Mouse (Mus musculus): Measurements from ENCODE around the gene Gm8439.
"Not testable (repeated sequence)": the region's sequence is repeated elsewhere in the genome, so short reads cannot be mapped to it uniquely, and the experiment has no call there.

The Gm8439 gene

GRCm38 (mm10) chr4:120588445-120588844, at the start of gene Gm8439:
Gene Gm8439, plus strand, starts transcription at chr4:120588745.
- no peak for DNase-seq (ENCODE audit: low spot score in 2 of 2)

- no peak for DNase-seq (ENCODE audit: low spot score in 2 of 2)
Observed at GRCm38 (mm10) chr4:120544896-120545295, 43.6 kb upstream of the Gm8439 start.

- no peak for DNase-seq (ENCODE audit: low spot score in 2 of 2)
Observed at GRCm38 (mm10) chr4:120556592-120556991, 32.0 kb upstream of the Gm8439 start.

- no peak for DNase-seq (ENCODE audit: low spot score in 2 of 2)
Observed at GRCm38 (mm10) chr4:120565726-120566125, 22.8 kb upstream of the Gm8439 start.

- no peak for DNase-seq (ENCODE audit: low spot score in 2 of 2)
Observed at GRCm38 (mm10) chr4:120568005-120568404, 20.5 kb upstream of the Gm8439 start.

GRCm38 (mm10) chr4:120569025-120569424, 19.5 kb upstream of the Gm8439 start:
- no peak for DNase-seq (ENCODE audit: low spot score in 2 of 2)

- peak; percentile 90 to 95 for DNase-seq (ENCODE audit: low spot score in 2 of 2)
Observed at GRCm38 (mm10) chr4:120569486-120570437, 18.8 kb upstream of the Gm8439 start, which contains the start of gene Ctps. Gene Ctps, minus strand, starts transcription at chr4:120570276.

- no peak for DNase-seq (ENCODE audit: low spot score in 2 of 2)
Observed at GRCm38 (mm10) chr4:120570438-120571069, 18.0 kb upstream of the Gm8439 start.

GRCm38 (mm10) chr4:120571070-120571464, 17.5 kb upstream of the Gm8439 start:
- no peak for DNase-seq (ENCODE audit: low spot score in 2 of 2)

- no peak for DNase-seq (ENCODE audit: low spot score in 2 of 2)
Observed at GRCm38 (mm10) chr4:120571691-120572090, 16.9 kb upstream of the Gm8439 start.

GRCm38 (mm10) chr4:120580894-120581293, 7.7 kb upstream of the Gm8439 start:
- DNase-seq (ENCODE audit: low spot score in 2 of 2) = no peak

GRCm38 (mm10) chr4:120581711-120582110, 6.8 kb upstream of the Gm8439 start:
- DNase-seq (ENCODE audit: low spot score in 2 of 2) = no peak

- DNase-seq (ENCODE audit: low spot score in 2 of 2) = no peak
Observed at GRCm38 (mm10) chr4:120586986-120587385, 1.6 kb upstream of the Gm8439 start.

GRCm38 (mm10) chr4:120589070-120589469, 525 bp downstream of the Gm8439 start:
- no peak for DNase-seq (ENCODE audit: low spot score in 2 of 2)

- peak in 1 of 2 experiments; percentile 54 for DNase-seq (ENCODE audit: low spot score in 2 of 2)
Observed at GRCm38 (mm10) chr4:120589815-120590422, 1.4 kb downstream of the Gm8439 start.

- DNase-seq (ENCODE audit: low spot score in 2 of 2) = no peak
Observed at GRCm38 (mm10) chr4:120590973-120591372, 2.4 kb downstream of the Gm8439 start.

GRCm38 (mm10) chr4:120596210-120596609, 7.7 kb downstream of the Gm8439 start:
- not testable (repeated sequence) for DNase-seq (ENCODE audit: low spot score in 2 of 2)

GRCm38 (mm10) chr4:120598922-120599321, 10.4 kb downstream of the Gm8439 start:
- DNase-seq (ENCODE audit: low spot score in 2 of 2) = no peak

- DNase-seq (ENCODE audit: low spot score in 2 of 2) = no peak
Observed at GRCm38 (mm10) chr4:120601774-120602173, 13.2 kb downstream of the Gm8439 start.

GRCm38 (mm10) chr4:120602669-120603068, 14.1 kb downstream of the Gm8439 start:
- DNase-seq (ENCODE audit: low spot score in 2 of 2) = no peak

- no peak for DNase-seq (ENCODE audit: low spot score in 2 of 2)
Observed at GRCm38 (mm10) chr4:120606941-120607340, 18.4 kb downstream of the Gm8439 start.

- no peak for DNase-seq (ENCODE audit: low spot score in 2 of 2)
Observed at GRCm38 (mm10) chr4:120611005-120611404, 22.5 kb downstream of the Gm8439 start.
